Mouse (Mus musculus) spleen, adult 2 months (tissue): ENCODE data around the gene Prkce.

Experiments
- CTCF ChIP-seq: fragments of 200-500 bp; IDR thresholded peaks from 2 replicates; pipeline ENCODE4 v1.5.1; 2011; ENCODE audit warnings: mild to moderate bottlenecking, inconsistent platforms; ENCODE audit not compliant: insufficient read depth, insufficient read length, insufficient replicate concordance; ENCODE audit errors: extremely low read depth
- POLR2A ChIP-seq: fragments of 200-500 bp; IDR thresholded peaks from 2 replicates; pipeline ENCODE4 v1.6.1; 2011; ENCODE audit warnings: low read depth, low read length, inconsistent platforms

- TF ChIP-seq CTCF = no peak
- TF ChIP-seq POLR2A = no peak
Observed at GRCm38 (mm10) chr17:86306161-86306560, 138.6 kb downstream of the Prkce start.
